In the genomic region with DNA sequence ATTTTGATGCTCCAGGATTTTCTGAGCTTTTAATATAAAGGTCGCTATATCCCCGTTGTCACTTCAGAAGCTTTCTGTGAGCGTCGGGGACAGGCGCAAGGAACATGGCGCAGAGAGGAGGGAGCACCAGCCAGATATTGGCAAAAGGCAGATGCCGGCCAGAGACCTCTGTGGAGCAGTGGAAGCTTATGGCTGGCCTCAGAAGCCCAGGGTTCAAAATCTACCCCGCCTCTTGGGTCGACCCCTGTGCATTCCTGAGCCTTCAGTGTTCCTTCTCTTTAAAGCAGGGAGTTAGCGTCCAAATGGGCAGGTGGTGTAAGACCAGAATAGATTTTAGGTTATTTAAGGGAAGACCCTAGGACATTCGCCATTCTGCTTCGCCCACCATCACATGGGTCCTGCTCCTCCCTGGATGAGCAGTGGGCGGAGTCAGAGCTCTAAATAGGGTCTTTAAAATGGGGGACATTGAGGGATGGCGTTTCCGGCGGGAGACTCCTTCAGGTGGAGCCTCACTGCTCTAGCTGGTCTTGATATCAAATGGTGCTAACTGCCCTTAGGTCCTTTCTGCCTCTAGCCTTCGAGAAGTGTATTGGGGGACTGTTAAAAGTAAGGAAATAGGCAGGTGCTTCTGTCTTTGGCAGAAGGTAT, we compare ENCODE assay signal across 9 mouse cellular contexts. TPM values are rescaled to one million over a fixed set of nuclear protein-coding genes. Genes with fewer than 3 reads are reported as not detected.
A peak's percentile ranks its signal among the peaks of the same experiment; 100 is the strongest.
DNase-seq lines count a peak whose midpoint lies in the region; ATAC-seq and TF ChIP-seq lines count a peak whose summit lies in the region.
"Had no signal": no experiment of that assay in that cellular context is flagged by ENCODE, and none has a peak within 500 bp of the region (broad histone marks: within the 10 kb centered on the region; RNA-seq: fewer than 3 reads in every experiment).

No protein-coding gene starts in this region.

- H3K4me1 ChIP-seq in embryonic facial prominence, embryonic 12.5 days, result peaks cover 9% of the 10 kb centered on the region
- peaks cover 48% of the 10 kb centered on the region for H3K4me1 ChIP-seq in hindbrain, embryonic 13.5 days (replicated peaks)
- no peaks in the 10 kb centered on the region; the same call in 1 of the 2 replicates for H3K4me1 ChIP-seq in midbrain, postnatal 0 days (ENCODE audit: insufficient read depth, low read length)

- peak overlapping the region; percentile 61 for H3K4me3 ChIP-seq in layer of hippocampus, adult 2 months
- peak overlapping the region; percentile 33 for H3K4me3 ChIP-seq in embryonic facial prominence, embryonic 12.5 days
- H3K4me3 ChIP-seq in hindbrain, embryonic 13.5 days, result peak overlapping the region; percentile 45
- peak overlapping the region; percentile 39 for H3K4me3 ChIP-seq in midbrain, postnatal 0 days (ENCODE audit: low read depth, low read length)

- peak overlapping the region; percentile 86 for H3K27ac ChIP-seq in layer of hippocampus, adult 2 months
- no peak overlapping the region for H3K27ac ChIP-seq in embryonic facial prominence, embryonic 12.5 days
- peak overlapping the region; percentile 93 for H3K27ac ChIP-seq in hindbrain, embryonic 13.5 days
- H3K27ac ChIP-seq in midbrain, postnatal 0 days (ENCODE audit: low read depth, low read length), result peak overlapping the region; percentile 92

- H3K27me3 ChIP-seq in embryonic facial prominence, embryonic 12.5 days, result peaks cover 17% of the 10 kb centered on the region; the same call in 1 of the 2 replicates
- peaks cover 5% of the 10 kb centered on the region; the same call in 1 of the 2 replicates for H3K27me3 ChIP-seq in hindbrain, embryonic 13.5 days
- no peaks in the 10 kb centered on the region for H3K27me3 ChIP-seq in midbrain, postnatal 0 days (ENCODE audit: insufficient read depth, low read length)

- no peaks in the 10 kb centered on the region for H3K9me3 ChIP-seq in embryonic facial prominence, embryonic 12.5 days
- H3K9me3 ChIP-seq in hindbrain, embryonic 13.5 days, result no peaks in the 10 kb centered on the region
- H3K9me3 ChIP-seq in midbrain, postnatal 0 days (ENCODE audit: low read length), result no peaks in the 10 kb centered on the region

- no peak for TF ChIP-seq CTCF in layer of hippocampus, adult 2 months (conservative IDR thresholded peaks at IDR 0.05)
- no peak for TF ChIP-seq CTCF in midbrain, postnatal 0 days (IDR thresholded peaks at IDR 0.05)

- ATAC-seq in embryonic facial prominence, embryonic 12.5 days (ENCODE audit: insufficient number of reproducible peaks, insufficient read depth, low FRiP score, low TSS enrichment), result no peak
- peak; percentile 55 for ATAC-seq in hindbrain, embryonic 13.5 days (ENCODE audit: low FRiP score)
- ATAC-seq in midbrain, postnatal 0 days (ENCODE audit: low FRiP score), result peak; percentile 50; the same call in 1 of the 2 replicates

- H3K4me2 ChIP-seq in embryonic facial prominence, embryonic 12.5 days (replicated peaks), result peak overlapping the region; percentile 68
- H3K4me2 ChIP-seq in hindbrain, embryonic 13.5 days, result peak overlapping the region; percentile 83
- peak overlapping the region; percentile 85 for H3K4me2 ChIP-seq in midbrain, postnatal 0 days (ENCODE audit: low read depth, low read length, poor library complexity, severe bottlenecking)

- WGBS in embryonic facial prominence, embryonic 12.5 days, result 7% methylated on average over 17 of the region's 17 CpGs
- WGBS in hindbrain, embryonic 13.5 days, result 4% methylated on average over 17 of the region's 17 CpGs
- WGBS in midbrain, postnatal 0 days, result 4% methylated on average over 17 of the region's 17 CpGs

- no peak for DNase-seq in layer of hippocampus, adult 2 months (ENCODE audit: low spot score in 2 of 2)
- DNase-seq in layer of hippocampus, adult 11-12 months (ENCODE audit: low spot score), result no peak
- DNase-seq in midbrain, postnatal 0 days (ENCODE audit: low spot score), result peak; percentile 50
- no peak for DNase-seq in thymus, postnatal 25 days
- DNase-seq in adipocyte (ENCODE audit: low spot score), result no peak
- DNase-seq in ovary, postnatal 10 days (ENCODE audit: low spot score), result no peak

- no peaks in the 10 kb centered on the region for H3K36me3 ChIP-seq in embryonic facial prominence, embryonic 12.5 days
- no peaks in the 10 kb centered on the region for H3K36me3 ChIP-seq in hindbrain, embryonic 13.5 days
- no peaks in the 10 kb centered on the region for H3K36me3 ChIP-seq in midbrain, postnatal 0 days (ENCODE audit: insufficient read depth, low read length)

- no peak overlapping the region for H3K9ac ChIP-seq in embryonic facial prominence, embryonic 12.5 days
- H3K9ac ChIP-seq in hindbrain, embryonic 13.5 days, result peak overlapping the region; percentile 69
- peak overlapping the region; percentile 67; the same call in 1 of the 2 replicates for H3K9ac ChIP-seq in midbrain, postnatal 0 days (replicated peaks; ENCODE audit: low read length, poor library complexity, severe bottlenecking)

RNA-seq across cellular contexts. Expression of a gene that starts 25.7 kb away (rescaled TPM):
- 1 to 10 TPM; 6.3 to 9.2 TPM for total RNA-seq in layer of hippocampus, adult 2 months (2021)
- 0.36 and 0.47 TPM in 2 replicates for polyA plus RNA-seq in embryonic facial prominence, embryonic 12.5 days (2016; fragmentation: Nextera tagmentation; extraction: Ambion mirVana)
- 4.9 and 5.3 TPM in 2 replicates for polyA plus RNA-seq in hindbrain, embryonic 13.5 days (2015; fragmentation: Nextera tagmentation; extraction: Ambion mirVana)
- total RNA-seq in midbrain, postnatal 0 days (2014; rRNA removed), result 26.5 and 28.0 TPM in 2 replicates
- polyA plus RNA-seq in midbrain, postnatal 0 days (2015; fragmentation: Nextera tagmentation; extraction: Ambion mirVana), result 7.2 and 9.4 TPM in 2 replicates

RNA-seq across cellular contexts. Expression of a gene that starts 27.7 kb away (rescaled TPM):
- not detected for total RNA-seq in layer of hippocampus, adult 2 months (2021)
- polyA plus RNA-seq in embryonic facial prominence, embryonic 12.5 days (2016; fragmentation: Nextera tagmentation; extraction: Ambion mirVana), result not detected in 2 replicates
- polyA plus RNA-seq in hindbrain, embryonic 13.5 days (2015; fragmentation: Nextera tagmentation; extraction: Ambion mirVana), result not detected in 2 replicates
- total RNA-seq in midbrain, postnatal 0 days (2014; rRNA removed), result not detected in 2 replicates
- not detected in 2 replicates for polyA plus RNA-seq in midbrain, postnatal 0 days (2015; fragmentation: Nextera tagmentation; extraction: Ambion mirVana)
- total RNA-seq: left cerebral cortex, adult 8-10 months had no signal
